Mouse (Mus musculus): ENCODE measurements around the gene Rcsd1. TPM values are rescaled to one million over a fixed set of nuclear protein-coding genes. Genes with fewer than 3 reads are reported as not detected.

Gene Rcsd1
- polyA plus RNA-seq, 1 experiment from 2014 or later: 19.6 TPM

DNA sequence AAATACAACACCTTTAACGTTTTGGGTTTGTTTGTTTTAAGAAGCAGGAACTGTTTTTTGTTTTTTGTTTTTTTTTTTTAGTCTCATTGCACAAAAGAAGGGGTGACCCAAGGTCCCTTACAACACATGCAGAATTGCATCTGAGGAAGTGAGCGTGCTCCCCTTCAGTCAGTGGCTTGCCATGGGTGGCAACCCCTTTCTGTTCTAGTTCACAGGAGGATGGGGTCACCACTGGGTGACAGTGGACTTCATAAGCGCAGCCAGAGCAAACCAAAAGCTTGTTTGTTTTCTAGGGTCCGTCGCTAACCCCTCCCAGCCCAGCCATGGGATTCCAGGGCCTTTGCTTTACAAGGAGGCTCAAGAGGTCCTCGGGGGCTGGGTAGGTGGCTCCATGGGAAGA, 22.0 kb upstream of the Rcsd1 start:
- H3K4me3 ChIP-seq: no peak overlapping the region
- no peak overlapping the region for H3K27ac ChIP-seq
- no peak for ATAC-seq (ENCODE audit: insufficient number of reproducible peaks, insufficient read depth, low FRiP score, low TSS enrichment)
- H3K9ac ChIP-seq: no peak overlapping the region
- H3K9me3 ChIP-seq: no peaks in the 10 kb centered on the region
- H3K4me2 ChIP-seq (replicated peaks): no peak overlapping the region
- H3K4me1 ChIP-seq: no peaks in the 10 kb centered on the region
- WGBS: 65% methylated on average over 6 of the region's 6 CpGs
- no peaks in the 10 kb centered on the region for H3K27me3 ChIP-seq
- H3K36me3 ChIP-seq: no peaks in the 10 kb centered on the region

DNA sequence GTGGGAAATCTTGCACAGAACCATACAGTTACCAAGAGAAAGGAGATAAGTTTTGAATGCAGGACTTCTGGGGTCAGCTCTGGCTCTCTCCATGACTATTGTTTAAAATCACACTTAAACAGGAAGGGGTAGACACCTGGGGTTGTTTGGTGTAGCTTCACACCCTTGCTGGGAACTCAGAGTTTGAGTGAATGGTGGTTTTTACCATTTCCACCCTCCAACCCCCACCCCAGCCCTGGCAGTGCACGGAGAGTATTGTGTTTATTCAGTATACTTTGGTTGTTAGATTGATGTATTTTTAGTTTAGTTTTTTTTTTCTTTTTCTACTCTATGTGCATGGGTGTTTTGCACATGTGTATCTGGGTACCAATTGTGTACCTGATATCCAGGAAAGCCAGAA, 20.6 kb upstream of the Rcsd1 start:
- Histone ChIP-seq H3K27me3 (no peaks in the 10 kb centered on the region), H3K4me3 (no peak overlapping the region), H3K36me3 (no peaks in the 10 kb centered on the region), H3K4me1 (no peaks in the 10 kb centered on the region), H3K9ac (no peak overlapping the region), H3K4me2 (replicated peaks) (no peak overlapping the region), H3K9me3 (no peaks in the 10 kb centered on the region), H3K27ac (no peak overlapping the region)
- 47% methylated on average over 1 of the region's 1 CpGs for WGBS
- ATAC-seq (ENCODE audit: insufficient number of reproducible peaks, insufficient read depth, low FRiP score, low TSS enrichment): no peak

DNA sequence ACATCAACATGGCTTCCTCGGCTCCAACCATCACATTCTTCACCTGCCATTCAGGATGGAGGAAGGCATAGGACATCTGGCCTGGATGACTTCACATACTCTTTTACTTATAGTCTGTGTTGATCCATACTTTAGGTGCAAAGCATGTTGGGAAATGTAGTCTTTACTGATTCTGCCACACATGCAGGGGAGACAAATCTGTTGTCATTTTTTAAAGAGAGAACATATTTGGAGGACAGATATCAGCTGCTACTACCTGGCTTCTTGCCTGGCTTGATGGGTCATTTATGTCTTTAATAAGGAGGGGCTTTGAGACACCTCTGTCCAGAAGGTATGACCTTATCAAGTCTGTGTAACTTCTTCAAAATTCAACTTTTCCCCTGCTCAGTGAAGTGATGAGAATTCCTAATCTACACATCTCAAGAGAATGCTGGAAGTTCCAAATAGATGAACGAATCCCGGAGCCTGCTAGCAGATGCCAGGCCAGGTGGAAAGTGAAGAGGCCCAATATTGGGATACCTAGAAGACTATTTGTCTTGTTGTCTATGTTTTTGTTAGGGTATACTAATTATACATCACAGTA, 18.6 kb upstream of the Rcsd1 start:
- H3K9me3 ChIP-seq: no peaks in the 10 kb centered on the region
- 90% methylated on average over 3 of the region's 3 CpGs for WGBS
- no peak for ATAC-seq (ENCODE audit: insufficient number of reproducible peaks, insufficient read depth, low FRiP score, low TSS enrichment)

DNA sequence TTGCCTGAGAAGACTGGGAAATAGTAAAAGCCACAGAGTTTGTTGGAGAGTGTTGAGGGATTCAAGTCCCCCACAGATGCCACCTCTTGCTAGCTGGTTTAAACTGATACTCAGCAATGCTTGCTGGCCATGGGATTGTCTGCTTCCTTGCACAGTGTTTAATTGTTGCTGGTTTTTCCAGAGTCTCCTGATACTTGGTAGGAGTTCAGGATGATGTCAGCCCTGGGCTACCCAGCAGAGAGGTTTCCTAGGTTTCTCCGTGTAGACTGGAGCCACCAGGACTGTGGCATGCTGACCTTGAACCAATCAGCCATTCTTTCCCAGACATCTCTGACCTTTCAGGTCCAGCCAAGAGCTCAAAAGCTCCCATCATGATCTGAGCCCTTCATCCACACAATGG, 17.4 kb upstream of the Rcsd1 start:
- Histone ChIP-seq H3K27me3 (no peaks in the 10 kb centered on the region), H3K27ac (no peak overlapping the region), H3K9me3 (no peaks in the 10 kb centered on the region), H3K4me3 (no peak overlapping the region), H3K4me2 (replicated peaks) (no peak overlapping the region), H3K4me1 (no peaks in the 10 kb centered on the region), H3K36me3 (no peaks in the 10 kb centered on the region), H3K9ac (no peak overlapping the region)
- 18% methylated on average over 1 of the region's 1 CpGs for WGBS
- no peak for ATAC-seq (ENCODE audit: insufficient number of reproducible peaks, insufficient read depth, low FRiP score, low TSS enrichment)

More for the DNA sequence above, 18.6 kb upstream of the Rcsd1 start:
- Histone ChIP-seq H3K9ac (no peak overlapping the region), H3K4me1 (no peaks in the 10 kb centered on the region), H3K4me2 (replicated peaks) (no peak overlapping the region), H3K36me3 (no peaks in the 10 kb centered on the region), H3K27me3 (no peaks in the 10 kb centered on the region), H3K27ac (no peak overlapping the region), H3K4me3 (no peak overlapping the region)

DNA sequence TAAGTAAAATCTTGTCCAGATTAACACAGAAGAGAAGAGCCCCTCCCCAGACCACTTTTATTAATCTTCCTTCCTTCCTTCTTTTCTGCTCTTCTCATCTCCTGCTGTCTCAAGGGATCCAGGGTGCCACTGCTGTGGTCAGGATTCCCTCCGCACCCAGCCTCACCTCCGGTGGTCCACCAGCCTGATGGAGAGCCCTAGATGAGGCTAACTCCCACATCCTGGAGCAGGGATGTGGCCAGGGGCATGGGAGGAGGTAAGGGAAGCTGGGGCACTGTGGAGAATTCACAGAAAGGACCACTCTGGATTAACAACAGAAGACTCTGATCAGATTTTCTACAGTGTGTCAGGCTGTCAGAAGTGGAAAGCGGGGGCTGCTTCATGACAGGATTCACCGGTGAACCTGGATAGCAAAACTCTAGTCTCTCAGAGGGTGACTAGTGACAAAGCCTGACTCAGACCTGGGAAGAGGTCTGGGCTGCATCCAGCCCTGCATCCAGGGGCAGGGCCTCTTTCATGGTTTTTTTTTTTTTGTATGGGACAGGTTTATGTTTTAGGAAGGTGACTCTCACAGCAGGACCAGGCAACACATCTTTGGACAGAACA, 15.6 kb upstream of the Rcsd1 start:
- Histone ChIP-seq H3K9ac (no peak overlapping the region), H3K4me3 (no peak overlapping the region), H3K4me1 (no peaks in the 10 kb centered on the region), H3K27ac (no peak overlapping the region), H3K36me3 (no peaks in the 10 kb centered on the region), H3K4me2 (replicated peaks) (no peak overlapping the region), H3K27me3 (no peaks in the 10 kb centered on the region), H3K9me3 (no peaks in the 10 kb centered on the region)
- WGBS: 73% methylated on average over 4 of the region's 4 CpGs
- no peak for ATAC-seq (ENCODE audit: insufficient number of reproducible peaks, insufficient read depth, low FRiP score, low TSS enrichment)

DNA sequence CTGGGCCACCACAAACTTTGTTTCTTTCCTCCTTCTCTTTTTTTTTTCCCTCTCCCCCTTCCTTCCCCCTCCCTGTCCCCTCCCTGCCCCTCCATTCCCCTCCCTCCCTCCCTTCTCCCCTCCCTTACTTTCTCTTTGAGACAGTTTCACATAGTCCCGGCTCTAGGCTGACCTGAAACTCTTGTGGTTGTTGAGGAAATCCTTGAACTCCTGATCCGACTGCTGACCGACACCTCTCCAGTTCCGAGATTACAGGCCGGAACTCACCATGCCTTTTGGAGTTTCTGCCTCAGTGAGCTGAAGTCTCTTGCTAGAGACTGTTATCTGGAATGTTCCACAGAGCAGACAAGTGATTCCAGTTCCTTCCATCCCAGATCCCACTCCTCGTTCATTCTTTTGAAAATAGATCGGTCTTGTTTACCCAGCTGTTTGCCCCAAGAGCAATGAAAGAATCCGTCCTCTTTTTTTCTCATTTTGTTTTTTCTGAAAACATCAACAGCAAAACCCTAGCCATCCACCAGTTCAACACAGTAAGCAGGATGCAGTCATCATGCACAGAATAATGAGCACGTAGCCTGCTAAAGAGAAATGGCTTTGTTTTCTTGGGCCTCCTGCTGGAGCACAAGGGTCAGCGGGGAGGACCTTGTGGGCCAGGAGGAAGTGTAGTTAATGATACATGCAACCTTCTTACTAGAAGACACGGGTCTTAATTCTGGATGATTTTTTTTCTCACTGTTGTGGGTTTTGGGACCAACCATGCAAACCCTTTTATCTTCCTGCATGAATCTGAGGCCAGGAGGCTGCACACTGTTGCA, 14.9 kb upstream of the Rcsd1 start:
- ATAC-seq (ENCODE audit: insufficient number of reproducible peaks, insufficient read depth, low FRiP score, low TSS enrichment): no peak
- Histone ChIP-seq H3K27ac (no peak overlapping the region), H3K4me1 (no peaks in the 10 kb centered on the region), H3K27me3 (no peaks in the 10 kb centered on the region), H3K4me3 (no peak overlapping the region), H3K36me3 (no peaks in the 10 kb centered on the region), H3K9ac (no peak overlapping the region), H3K9me3 (no peaks in the 10 kb centered on the region), H3K4me2 (replicated peaks) (no peak overlapping the region)
- 42% methylated on average over 11 of the region's 11 CpGs for WGBS

DNA sequence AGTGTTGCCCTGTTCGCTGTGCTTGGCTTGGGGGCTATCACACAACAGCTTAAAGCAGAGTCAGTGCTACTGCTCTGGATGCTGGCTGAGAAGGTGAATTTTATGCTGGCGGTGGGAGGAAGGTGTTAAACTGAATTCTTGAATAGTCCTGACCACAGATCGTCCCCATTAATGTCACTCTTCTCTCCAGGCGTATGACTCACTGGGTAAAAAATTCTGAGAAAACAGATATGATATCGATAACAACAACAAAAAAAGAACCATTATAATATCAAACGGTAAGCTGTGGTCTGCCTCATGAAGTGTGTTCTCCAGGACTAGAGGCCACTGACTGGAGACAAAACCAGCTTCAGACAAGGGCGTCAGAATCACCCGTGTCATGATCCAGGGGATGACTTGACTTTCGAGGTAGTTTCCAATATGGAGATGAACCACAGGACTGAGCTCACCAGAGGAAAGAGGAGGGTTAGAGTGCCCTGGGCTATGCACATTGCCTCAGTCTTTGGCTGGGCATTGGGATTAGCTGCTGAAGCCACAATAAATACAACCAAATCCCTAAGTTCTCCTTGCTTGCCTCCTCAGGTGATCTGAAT, 13.1 kb upstream of the Rcsd1 start:
- no peaks in the 10 kb centered on the region for H3K36me3 ChIP-seq
- H3K27ac ChIP-seq: no peak overlapping the region
- 87% methylated on average over 9 of the region's 9 CpGs for WGBS
- ATAC-seq (ENCODE audit: insufficient number of reproducible peaks, insufficient read depth, low FRiP score, low TSS enrichment): no peak
- no peak overlapping the region for H3K4me2 ChIP-seq (replicated peaks)
- H3K4me3 ChIP-seq: no peak overlapping the region
- peaks cover 6% of the 10 kb centered on the region for H3K4me1 ChIP-seq
- H3K9me3 ChIP-seq: no peaks in the 10 kb centered on the region
- H3K9ac ChIP-seq: no peak overlapping the region
- H3K27me3 ChIP-seq: no peaks in the 10 kb centered on the region

DNA sequence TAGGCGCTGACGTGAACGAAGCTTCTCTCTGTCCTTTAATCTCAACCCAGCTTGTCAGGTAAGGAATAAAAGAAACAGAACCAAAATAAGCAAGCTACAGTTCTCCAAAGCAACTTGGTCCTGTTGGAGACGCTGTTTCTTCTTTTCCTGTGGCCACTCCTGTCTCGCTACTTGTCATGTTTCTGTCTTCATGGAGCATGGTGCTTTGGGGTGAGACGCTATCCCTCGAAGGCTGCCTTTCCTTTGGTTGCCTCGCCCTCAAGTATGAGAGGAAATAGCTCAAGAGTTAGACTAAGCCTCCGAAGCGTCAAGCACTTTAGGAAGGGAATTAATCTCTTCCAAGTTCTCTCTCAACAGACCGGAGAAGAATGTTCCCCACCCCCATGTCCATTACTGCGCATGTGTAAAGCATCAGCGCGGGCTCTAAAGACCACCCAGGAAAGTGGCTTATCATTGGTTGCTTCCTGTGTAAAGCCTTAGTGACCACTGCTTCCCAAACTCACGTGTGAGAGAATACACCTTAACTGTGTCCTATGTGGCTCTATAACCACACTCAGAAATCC, 9.1 kb upstream of the Rcsd1 start:
- H3K9ac ChIP-seq: no peak overlapping the region
- no peak overlapping the region for H3K4me2 ChIP-seq (replicated peaks)
- H3K27ac ChIP-seq: peak overlapping the region; percentile 36
- no peaks in the 10 kb centered on the region for H3K27me3 ChIP-seq
- WGBS: 71% methylated on average over 15 of the region's 15 CpGs
- H3K36me3 ChIP-seq: no peaks in the 10 kb centered on the region
- no peak overlapping the region for H3K4me3 ChIP-seq
- H3K4me1 ChIP-seq: peaks cover 8% of the 10 kb centered on the region
- ATAC-seq (ENCODE audit: insufficient number of reproducible peaks, insufficient read depth, low FRiP score, low TSS enrichment): no peak
- H3K9me3 ChIP-seq: no peaks in the 10 kb centered on the region

DNA sequence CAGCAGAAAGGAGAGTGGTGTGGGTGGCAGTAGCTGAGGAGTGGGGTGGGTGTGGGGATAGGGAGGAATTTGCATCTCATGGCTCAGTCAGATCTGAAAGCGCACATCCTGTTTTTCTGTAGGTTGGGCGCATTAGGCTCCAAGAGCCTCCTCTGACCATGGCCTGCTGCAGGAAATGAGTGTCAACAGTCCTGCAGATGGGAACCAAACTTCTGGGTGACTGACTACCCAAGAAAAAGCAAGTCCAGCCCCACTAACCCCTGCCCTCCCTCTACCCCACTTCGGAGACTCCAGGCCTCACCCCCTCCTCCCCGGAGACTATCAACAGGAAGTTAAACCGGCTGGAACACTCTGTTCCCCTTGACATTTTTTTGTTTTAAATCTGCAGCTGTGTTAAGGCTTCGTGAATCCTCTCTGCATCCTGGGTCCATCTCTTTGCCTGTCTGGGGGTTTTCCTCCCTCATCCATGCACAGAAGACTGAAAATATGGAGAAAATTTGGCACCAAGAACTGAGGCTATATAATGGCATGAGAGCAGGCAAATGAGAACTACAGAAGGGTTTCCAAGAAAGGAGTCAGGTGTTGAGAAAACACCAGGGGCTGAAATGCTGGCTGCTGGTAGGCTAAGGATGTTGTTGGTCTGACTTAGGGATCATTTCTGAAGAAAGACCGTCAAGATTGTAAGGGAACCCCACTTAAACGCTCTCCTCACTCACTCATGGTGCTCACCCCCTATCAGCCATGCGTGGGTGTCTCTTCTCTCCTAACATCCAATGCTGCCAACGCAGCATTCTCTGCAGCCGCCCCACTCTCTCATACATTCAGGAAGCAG, 8.4 kb upstream of the Rcsd1 start:
- Histone ChIP-seq H3K27ac (peak overlapping the region; percentile 52), H3K4me2 (replicated peaks) (no peak overlapping the region), H3K9ac (no peak overlapping the region), H3K36me3 (no peaks in the 10 kb centered on the region), H3K9me3 (no peaks in the 10 kb centered on the region), H3K4me1 (peaks cover 8% of the 10 kb centered on the region), H3K27me3 (no peaks in the 10 kb centered on the region), H3K4me3 (no peak overlapping the region)
- WGBS: 45% methylated on average over 11 of the region's 11 CpGs
- ATAC-seq (ENCODE audit: insufficient number of reproducible peaks, insufficient read depth, low FRiP score, low TSS enrichment): 0 out of 2 replicates have a peak, but pooled peaks have one; percentile 28

DNA sequence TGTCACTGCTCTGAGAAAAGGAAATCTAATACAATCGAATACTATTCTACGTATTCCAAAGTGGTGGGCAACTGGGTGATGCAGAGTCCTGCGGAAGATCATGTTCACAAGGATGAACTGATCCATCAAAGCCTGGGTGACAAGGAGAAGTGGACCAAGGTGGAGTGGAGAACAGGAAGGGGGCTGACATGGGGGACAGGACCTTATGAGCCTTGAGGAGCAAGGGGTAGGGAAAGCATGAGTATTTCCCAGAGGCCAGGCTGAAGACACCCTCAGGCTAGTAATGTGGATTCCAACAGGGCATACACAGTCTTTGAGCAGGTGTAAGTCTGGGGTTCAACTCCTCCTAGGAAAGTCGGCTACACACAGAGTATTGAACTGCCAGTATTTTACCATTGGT, 6.9 kb upstream of the Rcsd1 start:
- H3K4me1 ChIP-seq: peaks cover 8% of the 10 kb centered on the region
- H3K4me3 ChIP-seq: no peak overlapping the region
- WGBS: 84% methylated on average over 4 of the region's 4 CpGs
- H3K4me2 ChIP-seq (replicated peaks): no peak overlapping the region
- H3K27ac ChIP-seq: no peak overlapping the region
- no peaks in the 10 kb centered on the region for H3K36me3 ChIP-seq
- no peaks in the 10 kb centered on the region for H3K9me3 ChIP-seq
- H3K27me3 ChIP-seq: no peaks in the 10 kb centered on the region
- ATAC-seq (ENCODE audit: insufficient number of reproducible peaks, insufficient read depth, low FRiP score, low TSS enrichment): no peak
- H3K9ac ChIP-seq: no peak overlapping the region

DNA sequence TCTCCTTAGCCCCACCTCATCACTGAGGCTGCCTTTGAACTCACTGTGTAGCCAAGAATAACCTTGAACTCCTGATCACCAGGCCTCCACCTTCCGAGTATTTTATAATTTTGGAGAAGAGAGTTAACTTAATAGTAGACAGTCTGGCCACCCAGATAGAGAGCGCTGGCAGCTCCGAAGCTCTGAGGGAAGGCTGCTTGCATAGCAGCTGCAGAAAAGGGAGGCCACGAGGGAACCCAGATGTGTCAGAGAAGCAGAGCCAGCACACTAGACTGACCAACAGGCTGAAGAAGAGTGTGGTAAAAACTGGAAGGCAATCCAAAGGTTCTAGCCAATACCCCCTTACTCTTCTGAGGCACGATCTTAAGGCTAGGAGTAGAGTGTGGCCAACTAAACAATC, 4.2 kb upstream of the Rcsd1 start:
- WGBS: 81% methylated on average over 5 of the region's 5 CpGs
- Histone ChIP-seq H3K27ac (no peak overlapping the region), H3K9ac (no peak overlapping the region), H3K9me3 (no peaks in the 10 kb centered on the region), H3K4me3 (no peak overlapping the region), H3K27me3 (peaks cover 6% of the 10 kb centered on the region), H3K4me2 (replicated peaks) (no peak overlapping the region), H3K4me1 (peaks cover 8% of the 10 kb centered on the region), H3K36me3 (no peaks in the 10 kb centered on the region)
- ATAC-seq (ENCODE audit: insufficient number of reproducible peaks, insufficient read depth, low FRiP score, low TSS enrichment): no peak

Measured in embryonic facial prominence, embryonic 12.5 days (tissue).